Mouse (Mus musculus) thymus, postnatal 14 days (tissue): ENCODE measurements around the gene Ptn.

Experiments used
- DNase-seq: peaks from one replicate; pipeline ENCODE4 v3.0.0; 2021

Gene Ptn

DNA sequence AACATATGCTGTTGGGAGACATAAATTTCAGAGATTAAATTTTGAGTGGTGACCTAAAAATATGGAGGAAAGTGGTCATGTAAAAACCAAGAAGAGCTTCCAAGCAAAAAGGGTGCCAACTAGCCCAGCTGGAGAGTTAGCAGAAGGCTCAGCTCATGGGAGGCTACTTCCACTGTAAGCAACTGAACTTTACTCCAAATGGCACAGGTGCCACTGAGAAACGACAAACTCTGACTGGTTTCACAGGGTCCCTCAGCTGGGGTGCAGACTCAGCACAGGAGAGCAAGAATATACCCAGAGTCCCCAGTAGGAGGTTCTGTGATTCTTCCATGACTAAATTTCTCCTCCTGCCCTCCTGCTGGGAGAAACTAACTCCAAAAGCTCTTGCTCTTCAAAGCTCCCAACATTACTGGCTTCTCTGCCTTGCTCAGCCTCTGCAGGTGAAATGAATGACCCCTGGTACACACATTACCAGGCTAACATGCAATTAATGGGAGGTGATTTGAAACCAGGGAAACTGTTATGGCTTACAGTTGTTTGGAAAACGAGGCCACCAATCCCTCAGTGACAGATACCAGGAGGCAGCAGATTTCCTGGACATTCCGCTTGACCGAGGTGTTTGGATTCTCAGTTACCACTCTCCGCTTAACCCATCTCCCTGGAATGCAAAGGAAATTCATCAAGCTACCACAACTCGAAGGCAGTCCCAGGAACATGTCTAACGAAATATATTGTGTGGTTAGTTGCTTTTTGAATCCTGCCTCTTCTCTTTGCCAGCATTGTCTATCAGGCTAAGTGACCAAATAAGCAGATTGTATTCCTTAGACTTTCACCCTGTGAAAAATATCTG, 2.9 kb upstream of the Ptn start:
- DNase-seq = no peak

DNA sequence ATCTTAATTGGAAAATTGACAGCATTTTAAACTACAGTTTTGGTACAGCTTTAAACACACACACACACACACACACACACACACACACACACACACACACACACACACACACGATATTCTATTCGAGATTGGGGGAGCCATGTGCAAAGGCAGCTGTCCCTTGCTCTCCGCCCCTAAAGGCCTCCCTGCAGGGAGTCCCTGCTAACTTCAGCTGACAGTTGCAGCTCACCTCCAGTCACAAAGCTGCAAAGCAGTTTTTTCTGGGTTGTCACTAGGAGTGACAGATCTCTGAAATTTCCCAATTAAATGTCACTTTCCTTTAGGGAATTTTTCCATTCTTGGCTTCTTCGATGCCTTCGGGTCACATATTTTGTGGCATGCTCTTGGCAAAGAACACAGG, 428 bp upstream of the Ptn start:
- no peak for DNase-seq

- DNase-seq = no peak
Measured at GRCm38 (mm10) chr6:36809311-36809726, 701 bp downstream of the Ptn start.

DNA sequence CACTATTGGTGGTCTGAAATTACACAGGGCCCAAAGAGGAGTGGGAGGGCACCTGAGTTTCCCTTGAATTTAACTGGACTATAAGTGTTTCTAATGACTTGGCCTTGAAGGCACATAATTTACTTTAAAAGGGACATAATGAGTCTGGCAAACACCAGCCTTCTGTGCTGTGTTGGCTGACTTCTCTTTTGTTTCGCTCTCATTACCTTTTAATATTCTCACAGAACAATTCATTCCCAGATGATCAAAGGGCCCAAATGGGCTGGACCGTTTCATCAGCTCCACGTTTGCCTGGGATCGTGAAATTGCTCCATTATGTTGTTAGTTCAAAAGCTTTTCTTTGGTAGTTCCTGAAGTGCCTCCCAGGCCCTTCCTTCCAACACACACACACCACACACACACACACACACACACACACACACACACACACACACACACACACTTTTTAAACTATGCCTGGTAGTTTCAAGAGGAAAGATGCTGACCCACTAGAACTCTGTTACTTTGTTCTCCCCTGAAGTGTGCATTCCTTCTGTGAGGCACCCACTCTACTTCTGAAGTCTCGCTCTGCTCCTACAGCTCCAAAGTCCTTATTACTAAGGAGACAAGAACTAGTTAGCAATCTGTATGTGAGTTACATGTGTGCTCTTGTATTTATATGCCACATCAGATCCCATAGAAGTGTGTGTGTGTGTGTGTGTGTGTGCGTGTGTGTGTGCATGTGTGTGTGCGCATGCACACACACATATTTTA, 1.5 kb downstream of the Ptn start:
- DNase-seq = no peak

- no peak for DNase-seq
Measured at GRCm38 (mm10) chr6:36806906-36807305, 3.1 kb downstream of the Ptn start.

DNA sequence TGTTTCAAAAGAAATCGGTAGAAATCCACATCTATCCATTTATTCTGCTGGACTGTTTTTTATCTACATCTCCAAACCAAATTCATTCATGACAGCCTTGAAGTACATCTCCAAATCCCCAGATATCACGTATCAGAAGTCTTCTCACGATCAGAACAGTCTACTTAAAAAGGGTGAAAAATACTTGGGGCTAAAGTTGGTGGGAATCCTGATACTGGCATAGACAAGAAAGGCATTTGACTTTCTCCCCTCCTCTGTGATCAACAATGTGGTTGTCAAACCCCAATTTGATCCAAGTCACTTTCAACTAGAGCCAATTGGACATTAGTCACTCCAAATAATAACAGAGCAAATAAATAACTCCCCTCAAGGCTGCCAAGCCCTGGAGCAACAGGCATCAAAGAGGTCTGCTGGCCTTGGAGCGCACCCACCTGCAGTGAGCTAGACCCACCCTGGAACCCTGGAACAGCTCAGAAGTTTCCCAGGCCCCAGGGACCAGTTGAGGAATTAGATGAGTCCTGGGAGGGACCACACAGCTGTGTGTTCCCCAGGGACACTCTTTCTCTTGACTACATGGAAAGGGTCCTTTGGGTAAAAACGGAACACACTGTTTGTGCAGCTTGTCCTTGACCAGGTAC, 9.6 kb downstream of the Ptn start:
- no peak for DNase-seq

GRCm38 (mm10) chr6:36797066-36797655, 12.9 kb downstream of the Ptn start:
- DNase-seq = no peak

GRCm38 (mm10) chr6:36794535-36794934, 15.5 kb downstream of the Ptn start:
- DNase-seq = no peak

DNA sequence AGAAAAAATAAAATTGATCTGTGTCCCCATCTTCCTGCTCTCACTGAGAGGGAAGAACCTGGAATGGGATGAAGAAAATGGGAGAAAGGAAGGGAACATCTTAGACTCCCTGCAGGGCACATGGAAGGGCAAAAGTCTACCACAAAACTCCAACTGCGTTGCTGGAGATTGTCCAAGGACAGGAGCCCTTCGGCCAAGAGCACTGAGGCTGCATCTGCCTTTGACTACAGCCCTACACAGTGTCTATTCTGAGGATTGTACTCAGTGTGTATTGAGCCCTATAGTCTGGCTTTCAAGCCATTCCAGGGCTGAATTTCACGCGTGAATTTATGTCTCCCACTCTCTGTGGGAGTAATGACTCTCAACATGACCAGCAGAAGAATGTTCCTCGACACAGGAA, 16.2 kb downstream of the Ptn start:
- DNase-seq = no peak

GRCm38 (mm10) chr6:36789261-36789660, 20.8 kb downstream of the Ptn start:
- DNase-seq = no peak

DNA sequence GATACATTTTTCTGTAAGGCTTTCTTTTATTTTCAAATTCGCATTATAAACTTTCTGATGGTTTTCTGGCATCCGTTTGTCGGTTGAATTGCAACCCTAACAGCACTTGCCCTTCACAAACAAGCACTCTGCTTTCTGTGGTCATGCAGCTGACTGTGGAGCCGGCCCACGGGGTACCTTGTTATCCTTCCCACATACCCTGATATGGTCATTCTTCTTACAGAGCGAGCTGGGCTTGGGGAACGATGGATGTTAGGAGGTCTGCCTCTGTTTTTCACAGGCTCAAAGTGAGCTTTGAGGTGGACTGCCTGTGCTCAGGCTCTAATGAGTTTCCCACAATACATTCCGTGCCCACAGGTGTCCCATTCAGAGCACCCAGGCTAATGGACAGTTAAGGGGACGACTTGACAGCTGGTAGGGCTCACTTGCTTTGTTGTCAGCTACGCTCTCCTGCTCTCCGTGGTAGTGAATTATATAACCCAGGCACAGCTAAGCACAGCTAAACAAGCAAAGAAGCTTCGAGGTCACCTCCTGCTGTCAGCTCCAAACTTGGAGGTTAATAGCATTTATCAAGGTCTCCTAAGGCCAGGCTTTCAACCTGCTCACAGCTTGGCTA, 21.3 kb downstream of the Ptn start:
- no peak for DNase-seq

- no peak for DNase-seq
Measured at GRCm38 (mm10) chr6:36784682-36785208, 25.3 kb downstream of the Ptn start.

DNA sequence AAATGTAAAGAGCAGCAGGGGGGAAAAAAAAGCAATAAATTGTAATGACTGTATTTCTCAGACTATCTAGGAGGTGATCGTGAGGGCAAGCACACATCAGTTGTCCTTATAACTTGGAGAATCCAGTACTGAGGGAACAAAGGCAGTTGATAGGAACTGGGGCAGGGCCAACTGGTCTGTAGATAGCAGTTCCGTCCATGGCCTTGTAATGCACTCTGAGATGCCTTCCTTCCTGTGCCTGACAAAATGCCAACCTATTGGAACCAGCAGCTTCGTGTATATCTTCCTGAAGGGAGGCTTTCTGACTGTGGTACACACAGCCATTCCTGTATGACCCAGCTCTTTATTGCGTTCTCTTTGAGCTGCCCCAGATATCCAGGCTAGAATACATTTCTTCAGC, 27.5 kb downstream of the Ptn start:
- no peak for DNase-seq

GRCm38 (mm10) chr6:36777567-36778337, 32.3 kb downstream of the Ptn start:
- no peak for DNase-seq

DNA sequence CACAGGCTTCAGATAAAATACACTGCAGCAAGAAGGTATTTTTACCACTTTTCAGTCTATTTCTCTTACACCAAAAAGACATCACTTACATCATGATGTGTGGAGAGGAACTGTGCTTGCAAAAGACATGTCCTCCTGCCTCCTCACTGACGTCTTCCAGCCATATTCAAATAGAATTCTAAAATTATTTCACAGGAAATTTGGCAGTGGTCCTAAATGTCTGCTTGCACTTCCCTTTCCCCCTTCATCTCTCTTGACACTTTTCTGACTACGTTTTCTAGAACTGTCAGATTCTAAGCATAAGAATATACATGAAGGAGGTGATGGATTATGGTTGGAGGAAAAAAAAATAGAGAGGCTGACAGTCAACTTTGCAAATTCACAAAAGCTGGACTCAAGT, 33.0 kb downstream of the Ptn start:
- no peak for DNase-seq

DNA sequence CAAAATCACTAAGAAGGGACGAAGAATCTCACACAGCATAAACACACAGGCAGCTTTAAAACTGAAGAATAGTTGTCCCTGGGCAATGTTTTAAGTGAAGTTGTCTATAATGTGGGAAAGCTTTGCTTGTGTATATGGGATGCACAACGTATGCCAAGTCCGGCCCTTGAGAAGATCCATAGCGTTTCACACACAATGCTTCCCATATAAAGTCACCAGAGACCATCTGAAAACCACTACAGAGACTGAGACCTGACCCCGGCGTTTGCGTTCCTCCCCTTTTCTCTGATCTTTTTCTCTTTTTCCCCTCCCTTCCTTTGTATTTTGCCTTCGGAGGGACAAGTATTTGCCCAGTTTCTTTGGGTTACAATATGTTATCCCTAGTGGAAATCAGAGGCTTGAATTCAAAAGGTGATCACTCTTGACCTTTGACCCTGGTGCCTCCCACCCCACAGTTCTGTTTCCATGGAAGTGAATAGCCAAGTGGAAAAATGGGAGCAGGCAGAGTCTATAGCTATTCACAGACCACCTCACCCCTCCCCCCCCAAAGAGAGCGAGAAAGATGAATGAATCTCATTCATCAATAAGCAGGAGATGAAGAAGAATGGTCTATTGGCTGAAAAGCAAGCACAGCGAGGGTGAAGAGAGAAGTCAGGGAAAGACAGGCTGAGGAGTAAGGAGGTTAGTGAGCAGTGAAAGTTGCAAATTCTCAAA, 34.2 kb downstream of the Ptn start:
- no peak for DNase-seq

GRCm38 (mm10) chr6:36772541-36772940, 37.5 kb downstream of the Ptn start:
- no peak for DNase-seq

- DNase-seq = no peak
Measured at GRCm38 (mm10) chr6:36769012-36769411, 41.0 kb downstream of the Ptn start.

DNA sequence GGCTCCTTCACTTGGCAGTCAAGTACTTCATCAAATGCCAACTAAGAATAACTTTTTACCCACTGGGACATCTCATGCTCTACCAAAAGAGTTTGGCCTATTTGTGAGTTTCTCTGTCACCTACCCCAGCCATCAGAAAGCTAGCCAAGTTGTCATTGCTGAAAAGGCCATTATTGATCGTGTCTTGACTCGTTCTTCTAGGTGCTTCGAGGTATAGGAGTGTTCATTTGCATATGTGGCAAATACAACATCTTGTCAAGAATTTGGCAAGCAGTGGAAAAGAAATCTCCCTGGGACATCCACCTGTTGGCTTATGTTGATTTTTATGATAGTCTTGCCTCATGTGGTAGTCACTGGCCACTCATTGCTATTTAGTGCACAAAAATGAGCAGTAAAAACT, 43.1 kb downstream of the Ptn start:
- no peak for DNase-seq

GRCm38 (mm10) chr6:36755001-36755885, 54.8 kb downstream of the Ptn start:
- DNase-seq = no peak
